ENCODE assay signal across 14 mouse cellular contexts in genomic region chr7:98967672-98968071, GRCm38 (mm10).
DNase-seq lines count a peak whose midpoint lies in the region; ATAC-seq and TF ChIP-seq lines count a peak whose summit lies in the region.
"Had no signal": no experiment of that assay in that cellular context is flagged by ENCODE, and none has a peak within 500 bp of the region (broad histone marks: within the 10 kb centered on the region; RNA-seq: fewer than 3 reads in every experiment).

No protein-coding gene starts in this region.

- H3K4me3 ChIP-seq in heart, embryonic 13.5 days, result no peak overlapping the region
- H3K4me3 ChIP-seq in ES-Bruce4 (ENCODE audit: low read depth, low read length), result no peak overlapping the region
- no peak overlapping the region for H3K4me3 ChIP-seq in forebrain, embryonic 13.5 days
- H3K4me3 ChIP-seq in limb, embryonic 12.5 days (replicated peaks), result no peak overlapping the region
- H3K4me3 ChIP-seq: liver, embryonic 15.5 days had no signal

- H3K27ac ChIP-seq in heart, embryonic 13.5 days (replicated peaks), result no peak overlapping the region
- H3K27ac ChIP-seq in ES-Bruce4 (ENCODE audit: insufficient read depth, low read length), result peak overlapping the region; percentile 38; the same call in 1 of the 2 replicates
- no peak overlapping the region for H3K27ac ChIP-seq in forebrain, embryonic 13.5 days
- H3K27ac ChIP-seq in limb, embryonic 12.5 days, result peak overlapping the region; percentile 70
- H3K27ac ChIP-seq: liver, embryonic 15.5 days had no signal

- peak overlapping the region; percentile 50 for H3K4me2 ChIP-seq in heart, embryonic 13.5 days
- peak overlapping the region; percentile 45 for H3K4me2 ChIP-seq in forebrain, embryonic 13.5 days
- peak overlapping the region; percentile 31 for H3K4me2 ChIP-seq in limb, embryonic 12.5 days
- H3K4me2 ChIP-seq: liver, embryonic 15.5 days had no signal

- intact Hi-C loops in heart, postnatal 10 days (cut with DNase I), result no loop called here
- intact Hi-C loops in gastrocnemius, postnatal 14 days (cut with DNase I; ENCODE audit: low total_unique reads), result loop anchor here (5.0 kb wide), 1 partner anchor 110 kb away; no protein-coding TSS in a partner anchor

- no peaks in the 10 kb centered on the region for H3K9me3 ChIP-seq in heart, embryonic 13.5 days
- H3K9me3 ChIP-seq in ES-Bruce4 (replicated peaks; ENCODE audit: control insufficient read depth, insufficient read depth, low read length, poor library complexity, severe bottlenecking), result no peaks in the 10 kb centered on the region
- H3K9me3 ChIP-seq in forebrain, embryonic 13.5 days (replicated peaks), result peaks cover 6% of the 10 kb centered on the region; the same call in 1 of the 2 replicates
- H3K9me3 ChIP-seq in limb, embryonic 12.5 days, result no peaks in the 10 kb centered on the region
- H3K9me3 ChIP-seq: liver, embryonic 15.5 days had no signal

- WGBS in heart, embryonic 13.5 days, result 46% methylated on average over 7 of the region's 7 CpGs
- WGBS in forebrain, embryonic 13.5 days, result 40% methylated on average over 7 of the region's 7 CpGs
- WGBS in limb, embryonic 12.5 days, result 40% methylated on average over 7 of the region's 7 CpGs

- DNase-seq in heart, postnatal 10 days, result no peak
- DNase-seq in gastrocnemius, postnatal 14 days, result no peak
- DNase-seq: adrenal gland, adult 8-10 months; embryo, embryonic 11 days; kidney, postnatal 10 days; thymus, adult 18-20 months had no signal

- peaks cover 9% of the 10 kb centered on the region for H3K36me3 ChIP-seq in heart, embryonic 13.5 days
- no peaks in the 10 kb centered on the region for H3K36me3 ChIP-seq in ES-Bruce4 (ENCODE audit: control insufficient read depth, insufficient read depth, low read length, poor library complexity, severe bottlenecking)
- H3K36me3 ChIP-seq in forebrain, embryonic 13.5 days (ENCODE audit: poor library complexity, severe bottlenecking), result 0 out of 2 replicates have a peak, but pooled peaks cover 5% of the 10 kb centered on the region
- H3K36me3 ChIP-seq in limb, embryonic 12.5 days, result peaks cover 5% of the 10 kb centered on the region; the same call in 1 of the 2 replicates
- H3K36me3 ChIP-seq: liver, embryonic 15.5 days had no signal

- TF ChIP-seq EP300 in ES-Bruce4 (IDR thresholded peaks at IDR 0.05; ENCODE audit: insufficient read depth, low read depth, low read length), result no peak

- no peak for ATAC-seq in heart, embryonic 13.5 days (ENCODE audit: extremely low read depth, insufficient number of reproducible peaks, low FRiP score, low TSS enrichment)
- no peak for ATAC-seq in forebrain, embryonic 13.5 days
- ATAC-seq in limb, embryonic 12.5 days (ENCODE audit: insufficient number of reproducible peaks, insufficient read depth, low FRiP score, low TSS enrichment, low read depth), result peak; percentile 57; the same call in 1 of the 2 replicates
- ATAC-seq in megakaryocyte, adult 5-6 weeks (ENCODE audit: poor library complexity, severe bottlenecking), result no peak
- ATAC-seq in megakaryocyte progenitor cell, adult 5-6 weeks (replicated peaks; ENCODE audit: poor library complexity), result no peak

- peaks cover 41% of the 10 kb centered on the region for H3K4me1 ChIP-seq in heart, embryonic 13.5 days
- peaks cover 3% of the 10 kb centered on the region for H3K4me1 ChIP-seq in ES-Bruce4 (ENCODE audit: control insufficient read depth, insufficient read depth, low read length)
- peaks cover 13% of the 10 kb centered on the region for H3K4me1 ChIP-seq in forebrain, embryonic 13.5 days
- peaks cover 33% of the 10 kb centered on the region for H3K4me1 ChIP-seq in limb, embryonic 12.5 days (replicated peaks)

- H3K9ac ChIP-seq in heart, embryonic 13.5 days, result peak overlapping the region; percentile 28; the same call in 1 of the 2 replicates
- H3K9ac ChIP-seq in ES-Bruce4 (ENCODE audit: low read depth, poor library complexity, severe bottlenecking), result no peak overlapping the region
- H3K9ac ChIP-seq in forebrain, embryonic 13.5 days, result peak overlapping the region; percentile 44; the same call in 1 of the 2 replicates
- H3K9ac ChIP-seq in limb, embryonic 12.5 days (replicated peaks), result no peak overlapping the region
- H3K9ac ChIP-seq: liver, embryonic 15.5 days had no signal

- no peak for TF ChIP-seq CTCF in ES-Bruce4 (IDR thresholded peaks at IDR 0.05; ENCODE audit: low read depth, low read length)

- TF ChIP-seq POLR2A in ES-Bruce4 (IDR thresholded peaks at IDR 0.05; ENCODE audit: insufficient read depth, low read length), result no peak

- no peaks in the 10 kb centered on the region for H3K27me3 ChIP-seq in heart, embryonic 13.5 days (replicated peaks)
- no peaks in the 10 kb centered on the region for H3K27me3 ChIP-seq in ES-Bruce4 (ENCODE audit: control insufficient read depth, insufficient read depth, low read length, poor library complexity, severe bottlenecking)
- no peaks in the 10 kb centered on the region for H3K27me3 ChIP-seq in forebrain, embryonic 13.5 days
- H3K27me3 ChIP-seq in limb, embryonic 12.5 days, result peaks cover 6% of the 10 kb centered on the region
- H3K27me3 ChIP-seq: liver, embryonic 15.5 days; Patski had no signal

Comparison
In these comparisons a context has a peak if more than half of its experiments do, and no peak if none do; other contexts are left out.
1. H3K27ac ChIP-seq: peak in ES-Bruce4 (single experiment) and limb, embryonic 12.5 days (single experiment); none in heart, embryonic 13.5 days (single experiment) and forebrain, embryonic 13.5 days (single experiment).
2. H3K9ac ChIP-seq: peak in heart, embryonic 13.5 days (single experiment) and forebrain, embryonic 13.5 days (single experiment); none in ES-Bruce4 (single experiment) and limb, embryonic 12.5 days (single experiment).
3. Peak in every context shown above with its lines, with median percentiles within 50 percentile points of each other: H3K4me2 ChIP-seq.